Mouse (Mus musculus) kidney, postnatal 14 days (tissue): Measurements from ENCODE around the gene Npas3.

Experiments used
- DNase-seq: peaks from one replicate; pipeline ENCODE4 v3.0.0; 2022; ENCODE audit warnings: mixed read lengths

Gene Npas3

GRCm38 (mm10) chr12:53605661-53606060 is 357.2 kb downstream of the Npas3 start:
- no peak for DNase-seq

- DNase-seq = no peak
Observed at GRCm38 (mm10) chr12:53612120-53612519, 363.6 kb downstream of the Npas3 start.

- DNase-seq = no peak
Observed at GRCm38 (mm10) chr12:53621271-53621670, 372.8 kb downstream of the Npas3 start.

GRCm38 (mm10) chr12:53623793-53624192 is 375.3 kb downstream of the Npas3 start:
- DNase-seq = no peak

GRCm38 (mm10) chr12:53624379-53625021 is 376.0 kb downstream of the Npas3 start:
- DNase-seq = no peak

- no peak for DNase-seq
Observed at GRCm38 (mm10) chr12:53629483-53630120, 381.1 kb downstream of the Npas3 start.

GRCm38 (mm10) chr12:53630607-53631006 is 382.1 kb downstream of the Npas3 start:
- DNase-seq = no peak

GRCm38 (mm10) chr12:53631315-53632106 is 383.0 kb downstream of the Npas3 start:
- DNase-seq = no peak

GRCm38 (mm10) chr12:53638571-53638970 is 390.1 kb downstream of the Npas3 start:
- no peak for DNase-seq

GRCm38 (mm10) chr12:53647282-53647681 is 398.8 kb downstream of the Npas3 start:
- DNase-seq = no peak

GRCm38 (mm10) chr12:53656301-53656700 is 407.8 kb downstream of the Npas3 start:
- DNase-seq = no peak

GRCm38 (mm10) chr12:53664084-53664483 is 415.6 kb downstream of the Npas3 start:
- DNase-seq = no peak

- no peak for DNase-seq
Observed at GRCm38 (mm10) chr12:53671846-53672245, 423.4 kb downstream of the Npas3 start.

GRCm38 (mm10) chr12:53677091-53677630 is 428.7 kb downstream of the Npas3 start:
- DNase-seq = no peak

GRCm38 (mm10) chr12:53678166-53678565 is 429.7 kb downstream of the Npas3 start:
- DNase-seq = no peak

- no peak for DNase-seq
Observed at GRCm38 (mm10) chr12:53679161-53679560, 430.7 kb downstream of the Npas3 start.

- DNase-seq = no peak
Observed at GRCm38 (mm10) chr12:53680501-53680900, 432.0 kb downstream of the Npas3 start.

- DNase-seq = peak; percentile 1
Observed at GRCm38 (mm10) chr12:53682036-53682435, 433.6 kb downstream of the Npas3 start.

GRCm38 (mm10) chr12:53692471-53692870 is 444.0 kb downstream of the Npas3 start:
- DNase-seq = no peak

GRCm38 (mm10) chr12:53694346-53694745 is 445.9 kb downstream of the Npas3 start:
- no peak for DNase-seq

GRCm38 (mm10) chr12:53695324-53695723 is 446.8 kb downstream of the Npas3 start:
- DNase-seq = no peak

- no peak for DNase-seq
Observed at GRCm38 (mm10) chr12:53697645-53698044, 449.2 kb downstream of the Npas3 start.

GRCm38 (mm10) chr12:53698483-53699227 is 450.2 kb downstream of the Npas3 start:
- no peak for DNase-seq
